ENCODE assay signal across 16 mouse cellular contexts in genomic region chr4:64521883-64522282, GRCm38 (mm10).
A peak's percentile ranks its signal among the peaks of the same experiment; 100 is the strongest.
DNase-seq lines count a peak whose midpoint lies in the region; ATAC-seq and TF ChIP-seq lines count a peak whose summit lies in the region.
"Had no signal": no experiment of that assay in that cellular context is flagged by ENCODE, and none has a peak within 500 bp of the region (broad histone marks: within the 10 kb centered on the region; RNA-seq: fewer than 3 reads in every experiment).

No protein-coding gene starts in this region.

- peak; percentile 81 for DNase-seq in hindbrain, embryonic 14.5 days (ENCODE audit: low spot score)
- peak; percentile 20 for DNase-seq in lung, postnatal 36 days
- no peak for DNase-seq in lung, adult 2 months
- peak; percentile 65 for DNase-seq in adipocyte (ENCODE audit: low spot score)
- DNase-seq in retina, postnatal 7 days (ENCODE audit: low read depth, low spot score), result peak; percentile 16
- no peak for DNase-seq in gastrocnemius, postnatal 4 days (ENCODE audit: low spot score in 2 of 2)
- DNase-seq: adrenal gland, postnatal 10 days; cerebellum, adult 8-10 months; gastrocnemius, postnatal 25 days; heart, postnatal 10 days had no signal

- H3K27me3 ChIP-seq in hindbrain, embryonic 14.5 days (ENCODE audit: control insufficient read depth, insufficient read depth, low read length), result no peaks in the 10 kb centered on the region
- no peaks in the 10 kb centered on the region for H3K27me3 ChIP-seq in hindbrain, embryonic 16.5 days (replicated peaks; ENCODE audit: control insufficient read depth, insufficient read depth, low read length)
- no peaks in the 10 kb centered on the region for H3K27me3 ChIP-seq in kidney, embryonic 16.5 days (ENCODE audit: insufficient read depth, low read length)
- H3K27me3 ChIP-seq: neural tube, embryonic 12.5 days had no signal

- no peaks in the 10 kb centered on the region for H3K9me3 ChIP-seq in hindbrain, embryonic 14.5 days (ENCODE audit: control insufficient read depth, low read length)
- H3K9me3 ChIP-seq in hindbrain, embryonic 16.5 days (ENCODE audit: control insufficient read depth, low read length), result no peaks in the 10 kb centered on the region
- H3K9me3 ChIP-seq in kidney, embryonic 16.5 days (ENCODE audit: low read length), result no peaks in the 10 kb centered on the region
- H3K9me3 ChIP-seq: G1E; neural tube, embryonic 12.5 days had no signal

- TF ChIP-seq POLR2A in lung, adult 2 months (IDR thresholded peaks at IDR 0.05; ENCODE audit: borderline replicate concordance, extremely low read depth, low read depth, low read length), result no peak

- no peak for ATAC-seq in hindbrain, embryonic 14.5 days (ENCODE audit: low FRiP score)
- ATAC-seq in hindbrain, embryonic 16.5 days, result no peak
- no peak for ATAC-seq in kidney, embryonic 16.5 days (ENCODE audit: low FRiP score, low TSS enrichment)

- no peaks in the 10 kb centered on the region for H3K4me1 ChIP-seq in hindbrain, embryonic 14.5 days (replicated peaks; ENCODE audit: control insufficient read depth, insufficient read depth, low read length)
- no peaks in the 10 kb centered on the region for H3K4me1 ChIP-seq in hindbrain, embryonic 16.5 days (ENCODE audit: control insufficient read depth, insufficient read depth, low read depth, low read length)
- no peaks in the 10 kb centered on the region for H3K4me1 ChIP-seq in lung, adult 2 months (ENCODE audit: control insufficient read depth, insufficient read depth, low read length)
- no peaks in the 10 kb centered on the region for H3K4me1 ChIP-seq in kidney, embryonic 16.5 days (ENCODE audit: insufficient read depth, low read length)
- H3K4me1 ChIP-seq: neural tube, embryonic 12.5 days had no signal

- TF ChIP-seq CTCF in lung, adult 2 months (IDR thresholded peaks at IDR 0.05; ENCODE audit: insufficient read depth, low read length), result no peak

- no peak overlapping the region for H3K4me2 ChIP-seq in hindbrain, embryonic 14.5 days (replicated peaks)
- H3K4me2 ChIP-seq in hindbrain, embryonic 16.5 days (ENCODE audit: low read length), result no peak overlapping the region
- no peak overlapping the region for H3K4me2 ChIP-seq in kidney, embryonic 16.5 days (replicated peaks; ENCODE audit: low read depth, low read length)
- H3K4me2 ChIP-seq: neural tube, embryonic 12.5 days had no signal

- no peaks in the 10 kb centered on the region for H3K36me3 ChIP-seq in hindbrain, embryonic 14.5 days (replicated peaks; ENCODE audit: control insufficient read depth, insufficient read depth)
- no peaks in the 10 kb centered on the region for H3K36me3 ChIP-seq in hindbrain, embryonic 16.5 days (ENCODE audit: control insufficient read depth, insufficient read depth, low read length)
- H3K36me3 ChIP-seq in kidney, embryonic 16.5 days (ENCODE audit: insufficient read depth, low read length), result no peaks in the 10 kb centered on the region
- H3K36me3 ChIP-seq: G1E; neural tube, embryonic 12.5 days had no signal

- no peak overlapping the region for H3K4me3 ChIP-seq in hindbrain, embryonic 14.5 days (replicated peaks; ENCODE audit: low read length)
- H3K4me3 ChIP-seq in hindbrain, embryonic 16.5 days (ENCODE audit: low read length), result no peak overlapping the region
- no peak overlapping the region for H3K4me3 ChIP-seq in lung, adult 2 months (replicated peaks; ENCODE audit: extremely low read depth, low read depth, low read length)
- H3K4me3 ChIP-seq in kidney, embryonic 16.5 days (ENCODE audit: low read length), result no peak overlapping the region
- H3K4me3 ChIP-seq: erythroblast, embryonic 14.5 days; neural tube, embryonic 12.5 days had no signal

- H3K27ac ChIP-seq in hindbrain, embryonic 14.5 days, result no peak overlapping the region
- H3K27ac ChIP-seq in hindbrain, embryonic 16.5 days (ENCODE audit: low read depth, low read length), result no peak overlapping the region
- H3K27ac ChIP-seq in kidney, embryonic 16.5 days (ENCODE audit: low read length), result no peak overlapping the region
- H3K27ac ChIP-seq: macrophage; neural tube, embryonic 12.5 days had no signal

- no peak overlapping the region for H3K9ac ChIP-seq in hindbrain, embryonic 14.5 days
- no peak overlapping the region for H3K9ac ChIP-seq in hindbrain, embryonic 16.5 days (ENCODE audit: low read depth, low read length)
- no peak overlapping the region for H3K9ac ChIP-seq in kidney, embryonic 16.5 days (replicated peaks; ENCODE audit: low read length)
- H3K9ac ChIP-seq: neural tube, embryonic 12.5 days had no signal

Comparison
In these comparisons a context has a peak if more than half of its experiments do, and no peak if none do; other contexts are left out.
1. DNase-seq: peak in hindbrain, embryonic 14.5 days (single experiment), lung, postnatal 36 days (single experiment), adipocyte (single experiment) and retina, postnatal 7 days (single experiment); none in lung, adult 2 months (single experiment) and gastrocnemius, postnatal 4 days (0 of 2).